Mouse (Mus musculus): ENCODE data around the gene Mospd3.

DNA sequence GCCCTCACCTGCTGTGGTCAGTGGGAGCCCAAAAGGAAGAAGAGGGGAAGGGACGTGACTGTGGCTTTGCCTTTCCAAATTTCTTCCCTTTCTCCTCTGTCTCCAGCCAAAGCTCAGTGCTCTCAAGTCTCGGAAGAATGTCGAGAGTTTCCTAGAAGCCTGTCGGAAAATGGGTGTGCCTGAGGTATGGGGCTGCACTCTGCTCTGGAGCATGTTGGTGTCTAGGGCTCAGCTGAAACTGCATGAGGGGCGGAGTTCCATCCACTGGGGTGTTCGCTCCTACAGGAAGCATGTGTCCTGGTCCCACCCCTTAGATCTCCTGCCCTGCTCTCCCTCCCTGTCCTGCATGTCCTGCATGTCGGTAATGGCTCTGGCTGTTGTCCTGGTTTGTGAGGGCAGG is 38.6 kb upstream of the Mospd3 start:
- no peak for TF ChIP-seq CTCF (IDR thresholded peaks at IDR 0.05; ENCODE audit: insufficient read depth, low read length)
- no peak for TF ChIP-seq POLR2A (IDR thresholded peaks at IDR 0.05; ENCODE audit: borderline replicate concordance, extremely low read depth, low read depth, low read length)
